Mouse (Mus musculus) T-helper 1 cell (primary cell): Measurements from ENCODE around the gene Mpp2.

Experiments used
- in situ Hi-C: fragments of 300-600 bp; cut with MboI, MseI; formaldehyde crosslinking; loops from one replicate; pipeline ENCODE4 v1.15.1; 2025; ENCODE audit warnings: high pct_unique_total_duplicates

Mpp2 gene

GRCm38 (mm10) chr11:102072729-102073128, 15.6 kb downstream of the Mpp2 start:
- in situ Hi-C loops, result no loop called here

DNA sequence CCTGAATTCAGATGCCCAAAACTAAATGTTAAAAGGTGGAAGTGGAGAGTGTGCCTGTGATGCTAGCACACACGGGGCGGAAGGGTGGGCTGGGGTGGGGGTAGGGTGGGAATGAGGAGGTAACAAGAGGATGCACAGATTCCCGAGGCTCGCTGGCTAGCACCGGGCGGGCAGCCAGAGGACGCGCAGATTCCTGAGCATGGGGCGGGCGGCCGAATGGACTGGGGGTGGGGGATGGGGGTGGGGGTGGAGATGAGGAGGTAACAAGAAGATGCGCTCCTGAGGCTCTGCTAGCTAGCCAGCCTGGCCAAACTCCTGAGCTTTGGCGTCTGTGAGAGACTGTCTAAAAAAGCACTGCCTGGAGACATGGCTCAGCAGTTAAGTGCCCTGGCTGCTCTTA, 17.9 kb downstream of the Mpp2 start:
- in situ Hi-C loops, result no loop called here

GRCm38 (mm10) chr11:102069633-102070032, 18.7 kb downstream of the Mpp2 start:
- in situ Hi-C loops, result no loop called here

DNA sequence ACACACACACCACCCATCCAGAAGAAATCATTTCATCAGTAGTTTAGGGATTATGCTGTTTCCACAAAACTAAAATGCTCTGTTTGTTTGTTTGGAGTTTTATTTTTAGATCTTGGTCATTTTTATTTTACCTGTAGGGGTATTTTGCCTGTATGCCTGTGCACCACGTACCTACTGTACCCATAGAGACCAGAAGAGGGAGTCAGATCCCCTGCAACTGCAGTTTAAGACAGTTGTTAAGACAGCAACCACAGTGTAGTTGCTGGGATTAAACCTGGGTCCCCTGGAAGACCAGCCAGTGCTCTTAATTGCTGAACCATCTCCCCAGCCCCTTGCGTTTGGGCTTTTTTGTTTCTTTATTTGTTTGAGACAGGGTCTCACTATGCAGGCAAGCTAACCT, 19.3 kb downstream of the Mpp2 start:
- in situ Hi-C loops, result no loop called here

- in situ Hi-C loops, result no loop called here
Observed at GRCm38 (mm10) chr11:102063076-102063475, 25.2 kb downstream of the Mpp2 start.

- in situ Hi-C loops, result no loop called here
Observed at GRCm38 (mm10) chr11:102061941-102062473, 26.3 kb downstream of the Mpp2 start.

GRCm38 (mm10) chr11:102061236-102061940, 26.9 kb downstream of the Mpp2 start:
- in situ Hi-C loops, result no loop called here

GRCm38 (mm10) chr11:102053847-102054246, 34.5 kb downstream of the Mpp2 start:
- in situ Hi-C loops, result no loop called here

GRCm38 (mm10) chr11:102053183-102053582, 35.1 kb downstream of the Mpp2 start:
- in situ Hi-C loops, result no loop called here

- in situ Hi-C loops, result no loop called here
Observed at GRCm38 (mm10) chr11:102052697-102053096, 35.6 kb downstream of the Mpp2 start.

DNA sequence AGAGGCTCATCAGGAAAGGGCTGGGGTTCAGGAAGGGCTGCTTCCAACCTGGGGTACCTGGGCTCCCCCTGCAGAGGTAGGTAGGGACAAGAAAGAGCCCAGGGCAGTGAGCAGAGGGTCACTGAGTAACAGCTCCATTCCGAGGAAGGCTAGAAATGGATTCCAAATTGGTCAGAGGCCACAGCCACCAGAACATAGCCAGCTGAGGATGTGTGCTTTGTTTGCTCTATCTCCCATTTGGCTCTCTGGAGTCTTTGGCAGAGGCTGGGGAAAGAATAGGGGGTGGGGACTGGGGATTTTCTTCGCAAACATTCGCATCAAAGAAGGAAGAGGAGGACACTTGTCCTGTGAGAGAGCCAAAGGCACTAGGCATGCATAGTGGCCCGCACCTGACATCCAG, 36.4 kb downstream of the Mpp2 start:
- in situ Hi-C loops, result no loop called here

- in situ Hi-C loops, result no loop called here
Observed at GRCm38 (mm10) chr11:102051541-102051940, 36.8 kb downstream of the Mpp2 start.

GRCm38 (mm10) chr11:102049875-102050482, 38.3 kb downstream of the Mpp2 start:
- in situ Hi-C loops, result no loop called here

- in situ Hi-C loops, result no loop called here
Observed at GRCm38 (mm10) chr11:102046607-102047006, 41.7 kb downstream of the Mpp2 start.

- in situ Hi-C loops, result no loop called here
Observed at GRCm38 (mm10) chr11:102044691-102045212, 43.6 kb downstream of the Mpp2 start.

GRCm38 (mm10) chr11:102043381-102043780, 44.9 kb downstream of the Mpp2 start:
- in situ Hi-C loops, result no loop called here

DNA sequence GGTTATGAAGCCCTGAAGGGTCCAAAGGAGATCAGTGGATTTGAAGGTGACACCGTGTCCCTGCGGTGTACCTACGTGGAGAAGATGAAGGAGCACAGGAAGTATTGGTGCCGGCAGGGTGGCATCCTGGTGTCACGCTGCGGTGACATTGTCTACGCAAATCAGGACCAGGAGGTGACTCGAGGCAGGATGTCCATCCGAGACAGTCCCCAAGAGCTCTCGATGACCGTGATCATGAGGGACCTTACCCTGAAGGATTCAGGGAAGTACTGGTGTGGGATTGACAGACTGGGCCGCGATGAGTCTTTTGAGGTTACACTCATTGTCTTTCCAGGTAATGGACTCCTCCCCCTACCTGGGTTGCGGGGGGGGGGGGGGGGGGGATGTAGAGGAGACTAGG, 45.3 kb downstream of the Mpp2 start:
- in situ Hi-C loops, result no loop called here

- in situ Hi-C loops, result no loop called here
Observed at GRCm38 (mm10) chr11:102041350-102041949, 46.9 kb downstream of the Mpp2 start, which contains the start of gene Cd300lg. TSS of gene Cd300lg (plus strand) at chr11:102041509.

DNA sequence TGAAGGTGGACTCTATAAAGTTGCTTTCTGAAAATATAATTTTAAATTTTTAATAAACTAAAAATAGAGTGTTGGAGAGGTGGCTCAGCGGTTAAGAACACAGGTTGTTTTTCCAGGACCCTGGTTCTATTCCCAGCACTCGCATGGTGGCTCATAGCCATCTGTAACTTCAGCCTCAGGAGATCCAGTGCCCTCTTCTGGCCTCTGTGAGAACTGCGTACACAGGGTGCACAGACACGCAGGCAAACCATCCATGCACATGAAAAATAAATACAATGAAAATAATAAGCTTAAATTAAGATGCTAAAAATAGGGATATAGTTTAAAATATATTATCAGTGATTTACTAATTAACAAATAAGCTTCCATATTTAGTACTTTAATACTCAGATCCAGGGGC, 47.7 kb downstream of the Mpp2 start:
- in situ Hi-C loops, result no loop called here

GRCm38 (mm10) chr11:102040138-102040524, 48.2 kb downstream of the Mpp2 start:
- in situ Hi-C loops, result no loop called here

DNA sequence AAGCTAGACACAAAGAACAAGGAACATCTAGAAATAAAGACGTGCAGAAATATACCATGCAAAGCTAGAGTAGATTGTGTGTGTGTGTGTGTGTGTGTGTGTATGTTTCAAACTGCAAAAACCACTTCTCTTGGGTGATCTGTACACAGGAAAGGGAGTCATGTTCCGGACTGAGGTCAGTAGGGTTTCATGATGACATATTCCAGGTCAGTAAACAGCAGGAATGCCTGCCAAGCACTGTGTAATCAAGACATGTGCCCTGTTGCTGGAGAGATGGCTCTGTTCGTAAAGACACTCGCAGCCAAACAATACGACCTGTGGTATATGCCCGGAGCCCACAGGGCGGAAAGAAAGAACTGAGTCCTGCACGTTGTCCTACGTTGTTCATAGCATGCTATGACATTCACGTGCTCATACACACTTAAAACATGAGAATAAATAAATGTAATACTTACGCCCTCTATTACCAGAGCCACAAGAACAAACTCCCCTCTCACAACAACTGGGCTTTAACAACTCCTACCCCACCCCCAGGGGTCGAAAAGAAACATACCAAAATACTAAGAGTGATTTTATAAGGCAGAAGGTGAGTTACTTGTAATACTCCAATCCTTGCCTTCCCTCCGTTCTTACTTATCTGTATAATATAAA, 48.7 kb downstream of the Mpp2 start:
- in situ Hi-C loops, result no loop called here

DNA sequence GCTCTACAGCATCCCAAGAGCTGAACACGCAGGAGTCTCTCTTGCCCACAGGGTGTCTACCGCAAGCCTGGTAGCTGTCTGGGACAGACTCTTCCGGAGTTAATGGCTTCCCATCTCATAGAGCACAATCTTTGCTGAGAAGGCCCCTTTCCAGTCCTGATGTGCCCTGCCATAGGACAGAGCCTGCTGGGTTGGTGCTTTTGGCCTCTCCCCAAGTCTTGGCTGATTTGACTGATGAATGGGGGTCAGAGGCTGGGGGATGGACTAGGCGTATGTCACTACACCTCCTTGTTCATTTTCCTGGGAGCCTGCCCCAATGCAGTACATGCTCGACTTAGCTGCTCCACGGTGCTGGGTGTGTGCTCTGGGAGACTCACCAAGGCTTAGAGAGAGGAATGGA, 50.5 kb downstream of the Mpp2 start:
- in situ Hi-C loops, result no loop called here
